Mouse (Mus musculus) thymus, postnatal 36 days (tissue): Measurements from ENCODE around the gene Ints4.
"Not testable (repeated sequence)": the region's sequence is repeated elsewhere in the genome, so short reads cannot be mapped to it uniquely, and the experiment has no call there.

ENCODE experiments used
- DNase-seq, 2 experiments: peaks; one replicate each; pipeline ENCODE4 v3.0.0; 2022; ENCODE audit warnings: mixed read lengths in 2 of 2

Ints4 gene

DNA sequence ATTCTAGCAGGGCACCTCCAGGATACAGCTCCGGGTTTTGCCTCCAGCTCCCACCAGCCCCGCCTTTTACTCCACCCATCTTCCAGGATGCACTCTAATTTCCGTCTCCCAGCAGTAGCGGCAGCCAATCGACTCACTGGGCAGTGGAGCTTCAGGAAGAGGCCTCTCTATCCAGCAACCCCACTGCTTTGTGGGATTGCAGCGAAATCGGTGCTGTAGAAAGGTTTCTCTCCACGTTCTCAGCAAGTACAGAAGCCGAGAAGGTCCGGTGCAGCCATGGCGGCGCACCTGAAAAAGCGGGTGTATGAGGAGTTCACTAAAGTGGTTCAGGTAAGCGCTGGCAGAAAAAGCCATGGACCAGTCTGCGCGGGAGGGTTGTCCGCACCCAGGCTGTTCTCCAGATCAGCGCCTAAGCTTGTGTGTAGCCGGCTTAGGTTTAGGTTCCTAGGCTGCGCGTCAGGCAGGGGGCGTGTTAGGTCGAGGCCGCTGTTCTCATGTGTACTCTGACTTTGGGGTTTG is at the start of gene Ints4:
TSS of gene Ints4 (plus strand) at position 136 of the 519 bp plus-strand sequence.
- DNase-seq: peak; percentile 84 to 90

DNA sequence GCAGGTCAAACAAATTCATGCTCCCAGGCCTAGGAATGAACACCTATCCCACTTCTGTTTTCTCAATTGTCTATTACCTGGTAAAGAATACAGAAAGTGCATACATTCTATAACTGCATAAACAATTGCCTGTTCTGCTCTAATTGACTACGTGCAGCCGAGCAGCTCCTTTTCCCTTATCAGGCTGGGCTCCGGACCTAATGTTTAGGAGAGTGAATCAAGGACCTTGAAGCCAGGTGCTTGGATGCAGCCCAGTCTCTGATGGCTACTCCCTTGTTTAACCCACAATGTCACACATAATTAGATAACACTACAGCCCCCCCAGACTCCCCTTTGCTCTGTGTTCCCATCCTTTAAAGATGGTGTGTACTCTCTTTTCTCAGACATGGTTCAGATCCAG is 47.2 kb upstream of the Ints4 start:
- DNase-seq: not testable (repeated sequence)

DNA sequence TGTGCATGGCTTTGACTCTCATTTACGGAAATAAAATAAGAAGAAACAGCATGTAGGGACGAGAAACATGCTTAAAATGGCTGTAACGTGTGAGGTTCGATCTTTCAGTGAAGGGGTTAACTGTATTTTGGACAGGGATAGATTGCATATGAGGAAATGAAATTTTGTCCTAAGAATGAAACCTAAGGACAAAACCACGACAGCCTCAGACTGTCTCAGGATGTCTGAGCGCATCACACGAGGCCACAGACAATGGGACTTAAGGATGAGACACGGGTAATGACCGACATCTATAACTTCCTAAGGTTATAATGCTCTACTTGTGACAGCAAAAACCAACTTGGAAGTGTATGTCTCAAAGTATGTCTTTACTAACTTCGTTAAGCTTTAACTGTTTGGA is 46.2 kb upstream of the Ints4 start:
- DNase-seq: no peak

DNA sequence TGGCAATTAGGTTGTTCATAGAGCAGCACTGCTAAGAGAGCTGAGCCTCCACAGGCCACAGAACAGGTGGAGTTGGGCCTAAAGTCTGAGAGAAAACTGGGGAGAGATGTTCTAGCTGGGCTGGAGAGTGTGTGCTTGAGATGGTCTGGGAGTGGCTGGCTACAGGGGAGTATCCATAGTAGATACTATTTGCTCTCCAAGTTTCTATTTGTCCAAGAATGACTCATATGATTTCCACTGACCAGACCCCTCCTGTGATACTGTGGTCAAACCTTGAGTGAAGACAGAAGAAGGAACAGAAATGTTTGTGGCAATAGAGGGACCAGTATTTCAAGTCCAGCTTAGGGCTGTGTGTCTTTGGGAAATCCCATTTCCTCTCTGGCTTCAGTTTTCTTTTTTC is 41.8 kb upstream of the Ints4 start:
- DNase-seq: no peak

DNA sequence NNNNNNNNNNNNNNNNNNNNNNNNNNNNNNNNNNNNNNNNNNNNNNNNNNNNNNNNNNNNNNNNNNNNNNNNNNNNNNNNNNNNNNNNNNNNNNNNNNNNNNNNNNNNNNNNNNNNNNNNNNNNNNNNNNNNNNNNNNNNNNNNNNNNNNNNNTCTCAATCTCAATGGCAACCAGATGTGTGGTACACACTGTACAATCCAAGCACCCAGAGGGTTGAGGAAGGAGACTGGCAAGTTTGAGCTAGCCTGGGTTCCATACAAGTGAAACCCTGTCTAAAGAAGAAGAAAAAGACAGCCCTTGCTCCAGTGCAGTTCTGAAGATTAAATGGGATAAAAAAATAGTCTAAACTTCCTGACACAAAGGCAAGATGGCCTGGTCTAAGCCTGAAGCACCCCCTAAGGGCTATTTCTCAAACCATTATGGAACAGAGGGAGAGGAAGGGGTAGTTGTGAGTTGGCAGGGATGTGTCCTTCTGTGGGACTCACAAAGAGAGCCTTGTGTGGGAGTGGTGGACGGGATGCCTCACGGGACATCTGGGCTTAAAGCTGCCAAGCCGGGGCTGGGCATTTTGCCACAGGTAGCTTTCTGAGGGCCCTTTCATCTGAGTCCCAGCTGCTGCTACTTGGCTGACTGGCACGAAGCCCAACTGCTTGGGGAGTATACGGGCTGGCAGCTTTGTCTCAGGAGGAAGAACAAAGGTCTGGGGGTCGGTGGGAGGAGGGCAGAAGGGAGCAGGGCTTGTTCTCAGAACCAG is 34.4 kb upstream of the Ints4 start:
- peak; percentile 30 to 53 for DNase-seq

DNA sequence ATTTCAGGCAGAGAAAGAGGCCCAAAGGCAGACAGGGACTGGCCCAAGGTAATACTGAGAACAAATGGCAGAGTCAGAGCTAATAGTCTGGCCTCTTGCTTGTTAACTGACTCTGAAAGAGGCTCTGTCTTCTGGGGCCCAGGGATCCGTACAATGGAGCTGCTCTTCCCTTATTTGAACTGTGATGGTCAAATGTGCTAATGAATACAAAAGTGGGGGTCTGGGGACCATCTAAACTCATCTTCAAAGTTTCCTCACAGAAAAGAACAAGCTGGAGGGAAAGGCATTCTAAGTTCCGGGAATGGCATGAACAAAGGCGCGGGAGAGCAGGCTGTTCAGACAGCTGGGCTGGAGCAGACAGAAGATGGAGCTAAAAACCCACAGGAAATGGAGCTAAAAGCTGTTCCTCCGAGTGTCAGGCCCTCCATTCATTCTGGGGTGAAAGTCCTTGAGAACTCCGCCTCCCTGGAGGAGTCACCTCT is 33.7 kb upstream of the Ints4 start:
- no peak for DNase-seq

DNA sequence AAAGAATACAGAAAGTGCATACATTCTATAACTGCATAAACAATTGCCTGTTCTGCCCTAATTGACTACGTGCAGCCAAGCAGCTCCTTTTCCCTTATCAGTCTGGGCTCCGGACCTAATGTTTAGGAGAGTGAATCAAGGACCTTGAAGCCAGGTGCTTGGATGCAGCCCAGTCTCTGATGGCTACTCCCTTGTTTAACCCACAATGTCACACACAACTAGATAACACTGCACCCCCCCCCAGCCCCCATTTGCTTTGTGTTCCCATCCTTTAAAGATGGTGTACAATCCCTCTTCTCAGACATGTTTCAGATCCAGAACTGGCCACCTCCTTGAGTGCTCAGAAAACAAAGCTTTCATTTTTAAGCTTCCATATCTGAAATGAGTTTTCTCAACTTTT is 29.7 kb upstream of the Ints4 start, which contains the start of gene Kctd14:
TSS of gene Kctd14 (plus strand) at position 301 of the 400 bp plus-strand sequence.
- DNase-seq: not testable (repeated sequence)

DNA sequence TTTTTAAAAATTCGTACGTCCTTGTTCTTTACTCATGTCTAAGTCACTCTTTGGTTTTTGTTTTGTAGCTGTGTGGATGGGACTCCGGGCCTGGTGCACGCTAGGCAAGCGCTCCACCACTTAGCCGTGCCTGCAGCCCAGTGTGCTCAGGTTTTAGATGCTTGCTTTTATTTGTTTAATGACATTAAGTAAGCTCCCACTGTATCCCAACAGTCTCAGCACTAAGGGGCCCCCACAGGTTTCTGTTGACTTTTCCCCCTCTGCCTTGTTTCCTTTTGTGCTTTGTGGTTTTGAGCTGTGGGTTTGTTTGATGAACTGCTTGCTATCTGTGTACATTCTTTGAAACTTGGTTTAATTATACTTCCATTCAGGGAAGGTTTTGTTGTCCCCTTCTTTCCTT is 28.6 kb upstream of the Ints4 start:
- DNase-seq: no peak

DNA sequence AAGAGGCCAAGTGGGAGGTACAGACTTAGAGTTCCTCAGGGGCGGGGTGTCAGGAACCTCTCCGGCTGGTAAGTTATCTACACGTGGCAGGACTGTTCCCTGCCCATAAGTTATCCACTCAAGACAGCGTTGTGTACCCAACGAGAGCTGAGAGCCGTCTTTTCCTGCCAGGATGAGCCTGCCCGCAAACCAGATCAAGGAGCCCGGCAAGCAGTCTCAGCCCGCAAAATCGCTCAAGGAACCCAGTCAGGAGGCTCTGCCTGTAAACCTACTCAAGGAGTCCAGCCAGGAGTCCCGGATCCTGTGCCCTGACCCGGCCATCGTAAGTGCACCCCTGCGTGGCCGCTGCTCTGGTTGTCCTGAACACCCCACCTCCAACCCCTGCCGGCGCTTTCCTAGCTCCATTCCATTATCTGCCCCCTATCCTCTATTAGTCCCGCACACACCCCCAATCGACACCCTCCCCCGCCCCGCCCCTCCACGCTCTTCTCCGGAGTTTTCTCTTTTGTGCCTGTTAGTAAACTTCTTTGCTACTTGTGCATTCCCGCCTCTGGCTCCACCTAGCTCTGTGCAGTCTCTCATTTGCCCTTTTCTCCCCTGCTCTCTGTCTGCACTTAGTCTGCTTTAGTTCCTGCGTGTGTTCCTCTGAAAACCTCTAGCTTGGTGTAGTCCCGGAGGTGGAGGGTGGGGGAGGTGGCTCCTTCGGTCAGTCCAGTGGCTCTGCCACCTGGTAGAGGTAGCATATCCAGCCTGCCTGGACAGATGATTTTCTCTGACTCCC is 27.4 kb upstream of the Ints4 start:
- peak; percentile 21 to 22 for DNase-seq

DNA sequence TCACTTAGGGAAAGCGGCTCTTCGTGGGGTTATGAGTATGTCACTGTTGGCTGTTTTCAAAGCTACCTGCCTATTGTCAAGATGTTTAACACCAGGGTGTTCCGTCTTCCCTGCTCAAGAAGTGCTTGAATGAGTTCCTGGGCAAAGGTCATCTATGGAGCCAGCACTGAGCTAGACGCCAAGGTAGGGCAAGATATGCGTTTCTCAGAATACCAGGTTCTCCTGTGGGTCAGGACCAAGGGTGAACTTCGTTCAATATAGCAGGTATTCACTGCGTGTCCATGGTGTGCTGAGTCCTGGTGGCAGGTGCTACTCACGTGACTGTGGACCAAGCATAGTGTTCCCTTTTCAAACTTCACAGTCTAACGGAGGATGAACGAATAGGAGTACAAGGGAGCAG is 26.0 kb upstream of the Ints4 start:
- no peak for DNase-seq

DNA sequence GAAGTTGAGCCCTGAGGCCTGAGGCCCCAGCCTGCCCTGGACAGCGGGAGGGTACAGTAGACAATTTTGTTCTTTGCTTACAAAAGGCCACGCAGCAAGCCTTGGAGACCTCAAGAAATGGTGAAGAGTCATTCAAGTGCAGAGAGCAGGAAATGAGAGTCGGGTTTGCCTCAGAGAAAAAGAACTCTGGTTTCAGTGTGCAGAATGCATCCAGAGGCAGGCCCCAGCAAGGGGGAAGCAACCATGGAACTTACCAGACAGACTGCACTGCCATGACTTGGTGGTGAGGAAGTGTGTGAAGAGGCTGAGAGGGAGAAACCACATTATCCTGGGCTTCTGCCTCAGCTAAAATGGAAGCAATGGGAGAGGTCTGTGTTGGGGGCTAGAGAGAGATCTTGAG is 25.2 kb upstream of the Ints4 start:
- no peak for DNase-seq

DNA sequence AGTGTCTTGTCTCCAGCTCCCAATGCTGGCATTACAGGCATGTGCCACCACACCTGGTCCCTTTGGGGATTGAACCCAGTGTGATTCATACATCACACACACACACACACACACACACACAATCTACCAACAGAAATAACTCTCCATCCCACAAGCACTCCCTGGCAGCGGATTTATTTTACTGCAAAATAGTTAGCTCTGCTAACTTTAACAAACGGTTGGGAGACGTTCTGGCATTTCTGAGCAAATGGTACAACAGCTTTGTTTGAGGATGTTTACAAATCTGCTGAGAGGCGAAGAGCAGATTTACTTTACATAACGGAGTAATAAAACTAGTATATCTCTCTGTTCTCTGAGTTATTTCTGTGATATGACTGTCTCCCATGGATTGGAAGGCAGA is 7.8 kb upstream of the Ints4 start:
- DNase-seq: no peak

DNA sequence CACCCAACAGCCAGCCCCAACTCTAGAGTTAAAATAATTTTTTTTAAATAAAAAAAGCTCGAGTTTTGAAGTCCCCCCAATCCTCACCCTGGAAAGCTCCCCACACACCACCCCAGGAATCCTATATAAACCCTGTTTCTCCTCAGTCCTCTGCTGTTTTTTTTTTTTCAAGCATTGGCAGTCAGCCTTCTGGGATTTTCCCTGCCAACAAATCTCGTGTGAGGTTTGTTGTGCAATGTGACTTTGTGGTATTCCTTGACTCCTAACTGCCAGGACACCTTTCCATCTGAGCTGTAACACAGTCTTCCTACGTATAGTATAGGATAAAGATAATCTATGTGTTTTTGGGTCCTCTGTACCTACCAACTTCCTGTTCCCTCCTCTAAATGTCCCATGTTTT is 1.4 kb upstream of the Ints4 start:
- no peak for DNase-seq

DNA sequence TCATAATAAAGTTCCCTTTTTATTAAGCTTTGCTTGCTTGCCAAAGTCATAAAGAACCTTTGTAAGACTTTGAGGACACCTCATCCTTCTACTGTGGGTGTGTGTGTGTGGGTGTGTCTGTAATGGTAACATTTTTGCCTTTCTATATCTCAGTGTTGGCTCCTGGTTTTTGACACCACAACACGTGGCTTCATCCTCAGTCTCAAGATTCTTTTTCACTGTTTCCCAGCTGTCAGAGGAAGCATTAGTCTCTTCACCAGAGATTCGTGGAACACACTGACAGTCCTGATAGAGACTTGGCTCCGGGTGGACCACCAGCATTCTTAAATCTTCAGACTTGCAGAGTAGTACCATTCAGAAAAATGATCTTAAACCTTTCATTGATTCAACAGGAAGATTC is 466 bp upstream of the Ints4 start:
- DNase-seq: no peak

DNA sequence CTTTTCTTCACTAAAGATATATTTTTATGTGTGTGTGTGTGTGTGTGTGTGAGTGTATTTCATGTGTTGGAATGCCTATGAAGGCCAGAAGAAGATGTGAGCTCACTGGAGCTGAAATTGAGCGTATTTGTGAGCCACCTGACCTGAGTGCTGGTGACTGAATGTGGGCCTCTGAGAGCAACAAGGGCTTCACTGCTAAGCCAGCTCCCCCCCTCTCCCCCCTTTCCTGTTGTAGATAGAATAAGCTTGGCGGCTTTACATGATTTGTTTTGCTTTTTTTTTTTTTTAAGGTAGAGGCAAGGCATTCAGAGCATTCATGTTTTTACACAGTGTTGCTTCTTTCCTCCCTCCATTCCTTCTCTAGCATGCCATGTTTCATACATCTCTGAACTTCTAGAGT is 2.6 kb downstream of the Ints4 start:
- DNase-seq: no peak

DNA sequence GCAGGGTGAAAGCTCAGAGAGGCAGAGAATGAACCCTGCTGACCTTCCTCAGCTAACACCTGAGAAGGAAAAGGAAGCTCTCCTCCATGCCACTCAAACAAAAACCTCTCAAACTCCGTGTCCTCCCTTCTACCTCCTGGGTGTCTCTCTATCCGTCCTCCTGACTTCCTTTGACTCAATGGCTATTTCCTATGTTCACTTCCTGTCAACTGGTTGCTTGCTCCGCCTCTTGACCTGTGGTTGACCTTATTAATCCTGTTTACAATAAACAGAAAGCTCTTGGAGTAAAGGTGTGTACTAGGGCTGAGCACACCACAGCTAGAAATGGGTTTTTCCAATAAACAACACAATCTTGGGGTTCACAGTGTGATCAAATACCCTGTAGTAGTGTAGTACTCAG is 10.4 kb downstream of the Ints4 start:
- no peak for DNase-seq

DNA sequence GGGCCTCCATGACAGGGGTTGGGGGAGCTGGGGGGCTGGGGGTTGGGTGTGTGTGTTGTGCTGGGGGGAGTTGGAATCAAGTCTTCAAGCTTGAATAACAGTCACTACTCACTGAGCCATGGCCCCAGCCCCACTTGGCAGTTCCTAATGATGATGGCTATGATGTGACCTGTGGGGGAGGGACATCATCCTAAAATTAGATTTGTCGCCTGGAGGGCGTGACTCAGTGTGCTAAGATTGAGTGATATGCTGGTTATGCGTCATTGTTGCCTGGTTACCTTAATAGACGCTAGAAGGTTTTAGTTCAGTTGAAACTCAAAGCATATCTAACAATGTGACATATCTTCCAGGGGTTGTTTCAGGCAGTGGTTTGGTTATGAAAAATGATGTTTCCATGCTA is 11.7 kb downstream of the Ints4 start:
- DNase-seq: no peak

DNA sequence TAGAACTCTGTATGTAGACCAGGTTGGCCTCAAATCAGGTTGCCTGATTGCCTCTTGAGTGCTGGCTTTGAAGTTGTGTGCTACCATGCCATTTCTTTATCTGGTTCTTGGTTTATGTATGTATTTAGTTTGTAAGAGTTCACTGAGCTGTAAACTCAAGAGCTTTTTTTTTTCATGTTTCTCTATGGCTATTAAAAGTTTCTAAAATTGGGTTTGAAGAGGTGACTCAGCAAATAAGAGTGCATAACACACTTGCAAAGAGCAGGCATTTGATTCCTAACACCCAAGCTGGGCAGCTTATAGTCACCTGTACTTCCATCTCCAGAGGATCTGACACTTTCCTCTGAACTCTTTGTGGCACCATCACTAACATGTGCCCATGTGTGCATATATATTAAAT is 14.3 kb downstream of the Ints4 start:
- DNase-seq: no peak

DNA sequence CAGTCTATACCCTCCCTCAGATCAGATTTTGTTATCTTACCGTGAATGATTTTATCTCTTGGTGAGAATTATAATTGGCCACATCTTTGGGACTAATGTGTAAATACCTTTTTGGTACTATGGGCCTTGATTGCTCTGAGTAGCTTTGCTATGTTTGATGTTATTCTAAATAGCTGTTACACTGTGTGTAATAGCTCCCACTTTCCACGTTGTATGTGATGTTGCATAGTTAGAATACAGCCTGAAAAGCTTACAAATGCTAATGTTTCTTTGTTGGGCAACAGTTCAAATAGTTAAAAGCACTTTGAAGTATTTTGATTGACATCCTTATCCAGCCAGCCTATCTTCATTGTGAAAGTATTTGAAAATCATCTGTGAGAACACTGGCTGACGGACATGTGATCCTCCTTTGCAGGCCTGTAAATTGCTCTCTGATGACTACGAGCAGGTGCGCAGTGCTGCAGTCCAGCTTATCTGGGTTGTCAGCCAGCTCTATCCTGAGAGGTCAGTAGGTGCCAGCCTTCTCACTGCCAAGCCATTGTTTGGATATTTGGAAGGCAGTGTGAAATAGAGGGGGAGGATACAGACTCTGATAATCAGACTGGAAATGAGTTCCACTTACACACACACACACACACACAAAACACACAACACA is 19.9 kb downstream of the Ints4 start:
- no peak for DNase-seq

DNA sequence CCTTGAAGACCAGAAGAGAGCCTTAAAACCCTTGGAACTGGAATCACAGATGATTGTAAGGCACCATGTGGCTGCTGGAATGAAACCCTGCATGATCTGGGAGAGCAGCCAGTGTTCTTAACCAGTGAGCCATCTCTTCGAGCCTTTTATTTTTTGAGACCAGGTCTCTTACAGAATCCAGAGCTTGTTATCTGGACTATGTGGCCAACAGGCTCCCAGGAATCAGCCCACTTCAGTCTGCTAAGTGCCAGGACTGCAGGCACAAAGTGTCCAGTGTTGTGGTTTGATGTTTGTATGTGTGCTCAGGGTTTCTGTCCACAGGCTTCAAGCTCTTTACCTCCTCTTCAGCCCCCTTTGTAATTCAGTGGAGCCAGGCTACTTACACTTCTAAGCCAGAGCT is 34.0 kb downstream of the Ints4 start:
- no peak for DNase-seq

DNA sequence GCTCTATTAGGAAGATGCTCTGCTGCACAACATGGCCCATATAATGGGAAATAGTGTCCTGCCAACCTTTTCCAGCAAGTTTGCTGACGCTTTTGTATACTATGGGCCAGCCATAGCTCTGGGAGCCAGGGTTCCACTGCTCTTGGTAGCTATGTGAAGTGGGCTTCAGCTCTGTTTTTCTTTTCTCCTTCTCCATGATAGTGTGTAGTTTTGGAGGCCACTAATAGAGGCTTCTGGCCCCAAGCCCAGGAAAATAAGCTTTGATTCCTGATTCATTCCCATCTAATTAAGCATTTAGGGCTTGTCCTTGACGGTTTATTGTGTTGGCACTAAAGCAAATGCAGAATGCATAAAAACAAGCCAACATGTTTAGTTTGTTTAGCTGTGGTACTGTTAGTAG is 39.2 kb downstream of the Ints4 start:
- DNase-seq: no peak

DNA sequence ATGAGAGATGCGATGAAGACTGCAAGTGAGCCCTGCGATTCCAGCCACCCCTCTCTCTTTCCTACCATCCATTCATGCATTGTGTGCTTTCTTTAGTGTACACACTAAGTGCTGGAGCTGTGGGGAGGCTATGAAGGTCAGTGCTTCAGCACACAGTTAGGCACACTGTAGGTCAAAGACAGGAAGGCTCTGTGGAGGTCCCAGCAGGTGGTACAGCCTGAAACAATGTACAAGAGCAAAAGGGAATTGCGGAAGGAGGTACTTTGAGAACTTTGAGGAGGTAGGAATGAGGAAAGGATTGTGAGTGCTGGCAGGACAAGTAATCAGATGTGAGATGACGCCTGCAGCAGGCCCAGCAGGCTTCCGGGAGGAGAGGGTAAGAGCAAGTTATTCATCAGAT is 54.8 kb downstream of the Ints4 start:
- no peak for DNase-seq

DNA sequence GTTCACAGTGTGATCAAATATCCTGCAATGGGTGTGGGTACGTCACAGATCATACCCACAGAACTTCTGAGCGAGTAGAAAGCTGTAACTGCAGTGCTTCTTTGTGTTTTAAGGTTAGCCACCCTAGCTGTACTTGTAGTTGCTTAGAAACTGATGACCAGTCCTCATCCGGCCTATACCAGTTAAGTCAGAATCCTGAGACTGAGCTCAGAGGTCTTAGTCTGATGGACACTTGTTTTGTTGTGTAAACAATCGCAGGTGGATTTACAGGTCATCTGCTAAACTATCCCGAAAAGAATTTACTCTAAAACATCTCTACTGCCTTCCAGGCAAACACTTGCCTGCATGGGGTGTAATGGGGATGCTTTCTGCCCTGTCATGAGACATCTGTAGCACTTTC is 55.8 kb downstream of the Ints4 start:
- no peak for DNase-seq

DNA sequence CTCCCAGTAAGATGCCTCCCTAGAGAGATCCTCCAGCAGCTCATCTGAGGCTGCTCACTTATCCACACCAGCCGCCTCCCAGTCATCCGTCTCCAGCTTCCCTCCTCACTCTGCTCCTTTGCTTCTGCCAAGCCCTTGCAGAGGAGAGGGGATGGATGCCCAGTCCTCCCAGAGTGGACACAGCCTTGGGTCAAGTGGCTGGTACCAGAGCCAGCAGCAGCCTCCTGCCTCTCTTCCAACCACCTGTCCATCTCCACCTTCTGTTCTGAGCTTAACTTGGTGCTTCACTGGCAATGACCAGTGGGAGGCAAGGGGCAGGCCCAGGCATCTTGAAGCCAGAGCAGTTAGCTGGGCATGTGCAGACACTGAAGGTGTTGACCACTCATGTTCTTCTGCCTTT is 65.7 kb downstream of the Ints4 start:
- no peak for DNase-seq
